Mouse (Mus musculus): Measurements from ENCODE around the gene Oxct2a. TPM values are rescaled to one million over a fixed set of nuclear protein-coding genes. Genes with fewer than 3 reads are reported as not detected.

Oxct2a gene
- total RNA-seq, 1 experiment = 3.6 TPM

Other genes starting within 250 kb of the Oxct2a start
- 7.2 and 9.2 TPM in 2 replicates for gene Bmp8b, start 218.5 kb downstream of the Oxct2a start, total RNA-seq (2012; rRNA removed)
- gene Oxct2b, start 207.4 kb downstream of the Oxct2a start, total RNA-seq (2012; rRNA removed) = 2.8 TPM in 2 replicates
- gene Ppie, start 183.7 kb downstream of the Oxct2a start, total RNA-seq (2012; rRNA removed) = 77.1 and 81.6 TPM in 2 replicates
- gene Hpcal4, start 140.4 kb downstream of the Oxct2a start, total RNA-seq (2012; rRNA removed) = 0.67 and 0.79 TPM in 2 replicates
- gene Nt5c1a, start 122.1 kb downstream of the Oxct2a start, total RNA-seq (2012; rRNA removed) = not detected in 2 replicates
- gene Heyl, start 90.1 kb downstream of the Oxct2a start, total RNA-seq (2012; rRNA removed) = not detected in 2 replicates
- 197 and 246 TPM in 2 replicates for gene Pabpc4, start 61.3 kb downstream of the Oxct2a start, total RNA-seq (2012; rRNA removed)
- 5.0 and 7.1 TPM in 2 replicates for gene Bmp8a, start 19.6 kb upstream of the Oxct2a start, total RNA-seq (2012; rRNA removed)